16 mouse cellular contexts compared by ENCODE assay signal in genomic region chrX:169396825-169397224, GRCm38 (mm10).
"Had no signal": no experiment of that assay in that cellular context is flagged by ENCODE, and none has a peak within 500 bp of the region (broad histone marks: within the 10 kb centered on the region; RNA-seq: fewer than 3 reads in every experiment).

No protein-coding gene starts in this region.

- H3K4me3 ChIP-seq: megakaryocyte, embryonic 14.5 days; midbrain, embryonic 13.5 days; midbrain, embryonic 15.5 days; neural tube, embryonic 12.5 days; stomach, embryonic 15.5 days had no signal

- H3K27me3 ChIP-seq: megakaryocyte, embryonic 14.5 days; midbrain, embryonic 15.5 days; neural tube, embryonic 12.5 days; stomach, embryonic 15.5 days had no signal

- H3K4me1 ChIP-seq: megakaryocyte, embryonic 14.5 days; midbrain, embryonic 13.5 days; midbrain, embryonic 15.5 days; neural tube, embryonic 12.5 days; stomach, embryonic 15.5 days had no signal

- H3K9ac ChIP-seq: lung, embryonic 14.5 days; midbrain, embryonic 13.5 days; midbrain, embryonic 15.5 days; neural tube, embryonic 12.5 days; stomach, embryonic 15.5 days had no signal

- H3K4me2 ChIP-seq: lung, embryonic 14.5 days; midbrain, embryonic 11.5 days; midbrain, embryonic 13.5 days; midbrain, embryonic 15.5 days; neural tube, embryonic 12.5 days; stomach, embryonic 15.5 days had no signal

- DNase-seq: lung, adult 18-20 months; lung, embryonic 14.5 days; lung, postnatal 10 days; lung, postnatal 36 days; right cerebral cortex, postnatal 14 days; thymus, adult 2 months; thymus, postnatal 25 days; thymus, postnatal 4 days had no signal

- ATAC-seq: midbrain, embryonic 13.5 days; midbrain, embryonic 15.5 days had no signal

- H3K9me3 ChIP-seq: megakaryocyte, embryonic 14.5 days; midbrain, embryonic 13.5 days; midbrain, embryonic 15.5 days; neural tube, embryonic 12.5 days; stomach, embryonic 15.5 days had no signal

- H3K27ac ChIP-seq: macrophage; midbrain, embryonic 13.5 days; midbrain, embryonic 15.5 days; neural tube, embryonic 12.5 days; stomach, embryonic 15.5 days; stomach, postnatal 0 days had no signal

- H3K36me3 ChIP-seq: midbrain, embryonic 13.5 days; midbrain, embryonic 15.5 days; neural tube, embryonic 12.5 days; stomach, embryonic 15.5 days had no signal
